ENCODE assay signal across 22 mouse cellular contexts in genomic region chr14:87427659-87428289, GRCm38 (mm10). TPM values are rescaled to one million over a fixed set of nuclear protein-coding genes. Genes with fewer than 3 reads are reported as not detected.
DNase-seq lines count a peak whose midpoint lies in the region; ATAC-seq and TF ChIP-seq lines count a peak whose summit lies in the region.
"Had no signal": no experiment of that assay in that cellular context is flagged by ENCODE, and none has a peak within 500 bp of the region (broad histone marks: within the 10 kb centered on the region; RNA-seq: fewer than 3 reads in every experiment).

No protein-coding gene starts in this region.

- 59% methylated on average over 5 of the region's 5 CpGs for WGBS in heart, embryonic 13.5 days
- WGBS in heart, embryonic 11.5 days (ENCODE audit: insufficient replicate concordance), result 70% methylated on average over 5 of the region's 5 CpGs
- 48% methylated on average over 5 of the region's 5 CpGs for WGBS in liver, embryonic 16.5 days (ENCODE audit: insufficient replicate concordance)

- H3K9me3 ChIP-seq in heart, embryonic 13.5 days, result no peaks in the 10 kb centered on the region
- H3K9me3 ChIP-seq in heart, embryonic 11.5 days (replicated peaks; ENCODE audit: control insufficient read depth, low read length), result no peaks in the 10 kb centered on the region
- H3K9me3 ChIP-seq in liver, embryonic 16.5 days (replicated peaks; ENCODE audit: control insufficient read depth, low read length), result no peaks in the 10 kb centered on the region
- H3K9me3 ChIP-seq: embryonic facial prominence, embryonic 13.5 days; forebrain, embryonic 10.5 days; heart, embryonic 10.5 days; lung, embryonic 15.5 days; midbrain, embryonic 15.5 days; neural tube, embryonic 12.5 days had no signal

- peak; percentile 55 for DNase-seq in A20 (ENCODE audit: low read depth, low spot score)
- DNase-seq in heart, postnatal 4 days, result no peak
- DNase-seq in right cerebral cortex, postnatal 36 days (ENCODE audit: low spot score in 2 of 2), result no peak
- DNase-seq: adrenal gland, postnatal 10 days; B cell, adult 2 months; cerebellum, adult 9-10 months; kidney, adult 9 months; kidney, postnatal 10 days; right cerebral cortex, adult 18-20 months had no signal

- peak overlapping the region; percentile 28; the same call in 1 of the 2 replicates for H3K27ac ChIP-seq in heart, embryonic 13.5 days (replicated peaks)
- no peak overlapping the region for H3K27ac ChIP-seq in heart, embryonic 11.5 days (ENCODE audit: low read depth, low read length)
- 0 out of 2 replicates have a peak overlapping the region, but pooled peaks have one; percentile 12 for H3K27ac ChIP-seq in liver, embryonic 16.5 days (ENCODE audit: low read length)
- H3K27ac ChIP-seq: embryonic facial prominence, embryonic 13.5 days; forebrain, embryonic 10.5 days; heart, embryonic 10.5 days; hindbrain, embryonic 14.5 days; lung, embryonic 15.5 days; midbrain, embryonic 15.5 days; neural tube, embryonic 12.5 days had no signal

- H3K4me2 ChIP-seq in heart, embryonic 13.5 days, result no peak overlapping the region
- no peak overlapping the region for H3K4me2 ChIP-seq in heart, embryonic 11.5 days
- no peak overlapping the region for H3K4me2 ChIP-seq in liver, embryonic 16.5 days (ENCODE audit: low read depth, low read length)
- no peak overlapping the region for H3K4me2 ChIP-seq in myocyte (ENCODE audit: low read depth)
- H3K4me2 ChIP-seq: embryonic facial prominence, embryonic 13.5 days; hindbrain, embryonic 14.5 days; lung, embryonic 15.5 days; midbrain, embryonic 15.5 days; neural tube, embryonic 12.5 days had no signal

- peaks cover 79% of the 10 kb centered on the region for H3K79me2 ChIP-seq in myocyte (ENCODE audit: control insufficient read depth, insufficient read depth)

- H3K4me1 ChIP-seq in heart, embryonic 13.5 days, result peaks cover 59% of the 10 kb centered on the region
- peaks cover 22% of the 10 kb centered on the region for H3K4me1 ChIP-seq in heart, embryonic 11.5 days (ENCODE audit: control insufficient read depth, insufficient read depth, low read length)
- peaks cover 16% of the 10 kb centered on the region for H3K4me1 ChIP-seq in liver, embryonic 16.5 days (ENCODE audit: control insufficient read depth, low read depth, low read length)
- H3K4me1 ChIP-seq: midbrain, embryonic 15.5 days; neural tube, embryonic 12.5 days had no signal

- H3K9ac ChIP-seq in heart, embryonic 13.5 days, result no peak overlapping the region
- H3K9ac ChIP-seq in heart, embryonic 11.5 days (ENCODE audit: low read depth, low read length), result no peak overlapping the region
- H3K9ac ChIP-seq in liver, embryonic 16.5 days (ENCODE audit: low read depth, low read length), result no peak overlapping the region
- H3K9ac ChIP-seq: embryonic facial prominence, embryonic 13.5 days; hindbrain, embryonic 14.5 days; lung, embryonic 15.5 days; midbrain, embryonic 15.5 days; neural tube, embryonic 12.5 days had no signal

- H3ac ChIP-seq in myocyte (ENCODE audit: control insufficient read depth, insufficient read length), result no peak overlapping the region

- H3K4me3 ChIP-seq in heart, embryonic 13.5 days, result no peak overlapping the region
- H3K4me3 ChIP-seq in heart, embryonic 11.5 days (ENCODE audit: low read depth, low read length), result no peak overlapping the region
- no peak overlapping the region for H3K4me3 ChIP-seq in liver, embryonic 16.5 days (ENCODE audit: low read depth, low read length)
- H3K4me3 ChIP-seq in myocyte, result no peak overlapping the region
- H3K4me3 ChIP-seq: embryonic facial prominence, embryonic 13.5 days; forebrain, embryonic 10.5 days; heart, embryonic 10.5 days; lung, embryonic 15.5 days; midbrain, embryonic 15.5 days; neural tube, embryonic 12.5 days had no signal

- no peaks in the 10 kb centered on the region for H3K27me3 ChIP-seq in heart, embryonic 13.5 days (replicated peaks)
- H3K27me3 ChIP-seq in heart, embryonic 11.5 days (ENCODE audit: control insufficient read depth, insufficient read depth, low read length), result no peaks in the 10 kb centered on the region
- H3K27me3 ChIP-seq in liver, embryonic 16.5 days (ENCODE audit: control insufficient read depth, insufficient read depth, low read depth, low read length), result no peaks in the 10 kb centered on the region
- no peaks in the 10 kb centered on the region for H3K27me3 ChIP-seq in myocyte (ENCODE audit: control insufficient read depth, insufficient read depth, insufficient read length)
- H3K27me3 ChIP-seq: embryonic facial prominence, embryonic 13.5 days; lung, embryonic 15.5 days; midbrain, embryonic 15.5 days; neural tube, embryonic 12.5 days had no signal

- ATAC-seq in heart, embryonic 13.5 days (ENCODE audit: extremely low read depth, insufficient number of reproducible peaks, low FRiP score, low TSS enrichment), result no peak
- ATAC-seq in heart, embryonic 11.5 days (replicated peaks; ENCODE audit: insufficient number of reproducible peaks, low FRiP score, low TSS enrichment), result no peak
- ATAC-seq in liver, embryonic 16.5 days (ENCODE audit: low read depth), result no peak
- ATAC-seq: forebrain, embryonic 16.5 days; intestine, postnatal 0 days; midbrain, embryonic 15.5 days had no signal

- no peaks in the 10 kb centered on the region for H3K36me3 ChIP-seq in heart, embryonic 13.5 days
- H3K36me3 ChIP-seq in heart, embryonic 11.5 days (ENCODE audit: control insufficient read depth, insufficient read depth, low read length), result no peaks in the 10 kb centered on the region
- no peaks in the 10 kb centered on the region for H3K36me3 ChIP-seq in liver, embryonic 16.5 days (ENCODE audit: control insufficient read depth, insufficient read depth)
- no peaks in the 10 kb centered on the region for H3K36me3 ChIP-seq in myocyte (ENCODE audit: control insufficient read depth, insufficient read depth)
- H3K36me3 ChIP-seq: forebrain, embryonic 10.5 days; heart, embryonic 10.5 days; lung, embryonic 15.5 days; midbrain, embryonic 15.5 days; neural tube, embryonic 12.5 days had no signal

- no peak for TF ChIP-seq POLR2A in myocyte (IDR thresholded peaks at IDR 0.05; ENCODE audit: insufficient read length, low read depth)

TF ChIP-seq in myocyte, 11 proteins besides CTCF, POLR2A, EP300 and RAD21:
- no peak for TF ChIP-seq USF1 (IDR thresholded peaks at IDR 0.05; ENCODE audit: low read depth)
- no peak for TF ChIP-seq CEBPB (IDR thresholded peaks at IDR 0.05; ENCODE audit: insufficient read depth, poor library complexity, severe bottlenecking)
- TF ChIP-seq REST (IDR thresholded peaks at IDR 0.05; ENCODE audit: insufficient read depth, insufficient read length), result no peak
- peak in 2 of 3 experiments; percentile 42 to 68 for TF ChIP-seq MYOD1 (IDR thresholded peaks at IDR 0.05; ENCODE audit: control insufficient read depth in 1 of 3, insufficient read length in 2 of 3, low read depth in 2 of 3)
- TF ChIP-seq SRF (IDR thresholded peaks at IDR 0.05; ENCODE audit: control insufficient read depth, insufficient read length, low read depth), result no peak
- peak in 2 of 3 experiments; percentile 19 to 36 for TF ChIP-seq MYOG (IDR thresholded peaks at IDR 0.05; ENCODE audit: control insufficient read depth in 1 of 3, insufficient read depth in 1 of 3, insufficient read length in 2 of 3, low read depth in 2 of 3)
- TF ChIP-seq TCF3 (IDR thresholded peaks at IDR 0.05; ENCODE audit: insufficient read length, low read depth), result no peak
- TF ChIP-seq E2F4 (IDR thresholded peaks at IDR 0.05; ENCODE audit: insufficient read depth), result no peak
- TF ChIP-seq POLR2AphosphoS2 (IDR thresholded peaks at IDR 0.05; ENCODE audit: insufficient read length, low read depth), result no peak
- no peak for TF ChIP-seq MAX (IDR thresholded peaks at IDR 0.05; ENCODE audit: low read depth)
- peak; percentile 13 for TF ChIP-seq TCF12 (IDR thresholded peaks at IDR 0.05; ENCODE audit: insufficient read depth, poor library complexity, severe bottlenecking)

RNA-seq across cellular contexts. Expression of gene Tdrd3, which starts 11.3 kb away (rescaled TPM):
- polyA plus RNA-seq in heart, embryonic 13.5 days (2015; fragmentation: Nextera tagmentation; extraction: Ambion mirVana), result 15.8 and 16.5 TPM in 2 replicates
- polyA plus RNA-seq in heart, embryonic 11.5 days (2014; fragmentation: Nextera tagmentation; extraction: Ambion mirVana), result 23.9 and 24.3 TPM in 2 replicates
- 7.0 and 7.1 TPM in 2 replicates for polyA plus RNA-seq in liver, embryonic 16.5 days (2015; fragmentation: Nextera tagmentation; extraction: Ambion mirVana)
- 5.1 TPM for polyA plus RNA-seq in myocyte (2012; fragmentation: generic; extraction: Trizol)
- 10 to 100 TPM; 36.3 to 38.4 TPM for total RNA-seq in heart, postnatal 4 days (2021)
